Mouse (Mus musculus) cortical plate, adult 2 months (tissue): ENCODE measurements around the gene Clec2e. TPM values are rescaled to one million over a fixed set of nuclear protein-coding genes. Genes with fewer than 3 reads are reported as not detected.

Source experiments
- H3K27ac ChIP-seq: fragments of 200-500 bp; 2 replicates; pipeline ENCODE4 v1.5.1; 2012; ENCODE audit warnings: low read length, control low read depth, inconsistent platforms; ENCODE audit not compliant: insufficient read depth
- H3K4me1 ChIP-seq: fragments of 200-500 bp; 2 replicates; pipeline ENCODE4 v1.6.1; 2011; ENCODE audit warnings: low read length; ENCODE audit not compliant: control insufficient read depth, insufficient read depth
- H3K4me3 ChIP-seq: fragments of 200-500 bp; 2 replicates; pipeline ENCODE4 v1.5.1; 2011; ENCODE audit warnings: mild to moderate bottlenecking, low read length, control low read depth; ENCODE audit not compliant: insufficient read depth
- CTCF ChIP-seq: fragments of 200-500 bp; IDR thresholded peaks from 2 replicates; pipeline ENCODE4 v1.5.1; 2011; ENCODE audit warnings: mild to moderate bottlenecking, control low read depth, low read length; ENCODE audit not compliant: insufficient read depth; ENCODE audit errors: extremely low read depth
- POLR2A ChIP-seq: fragments of 200-500 bp; IDR thresholded peaks from 2 replicates; pipeline ENCODE4 v1.6.1; 2011; ENCODE audit warnings: mild to moderate bottlenecking, low read length, control low read depth; ENCODE audit not compliant: insufficient read depth; ENCODE audit errors: extremely low read depth
- polyA plus RNA-seq: library from polyadenylated mRNA; depleted of rRNA; stranded (reverse); fragments of >200 nt; gene quantifications from 2 replicates; pipeline ENCODE4 v1.2.3, GENCODE M21; 2012; rRNA removed

The Clec2e gene
- polyA plus RNA-seq, 1 experiment = not detected

DNA sequence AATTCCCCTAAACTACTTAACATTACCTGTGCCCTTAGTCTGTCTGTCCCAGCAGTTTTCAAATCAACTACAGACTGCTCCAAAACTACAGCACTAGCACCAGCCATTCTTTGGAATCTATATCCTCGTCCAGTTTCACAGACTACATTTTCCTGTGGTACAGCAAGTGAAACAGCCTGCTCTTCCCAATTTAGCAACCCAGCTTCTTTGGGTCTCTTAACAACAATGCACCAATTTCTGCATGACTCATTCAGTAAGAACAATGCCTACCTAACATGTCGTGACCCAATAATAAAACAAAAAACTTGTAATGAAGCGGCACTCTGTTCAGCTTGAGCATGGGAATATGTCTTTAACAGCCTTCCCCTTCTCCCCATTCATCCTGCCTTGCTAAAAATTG is 35.3 kb downstream of the Clec2e start:
- Histone ChIP-seq H3K27ac (no peak overlapping the region), H3K4me3 (no peak overlapping the region), H3K4me1 (no peaks in the 10 kb centered on the region; the same call in 1 of the 2 replicates)
- TF ChIP-seq CTCF (no peak), POLR2A (no peak)

- Histone ChIP-seq H3K4me1 (no peaks in the 10 kb centered on the region), H3K27ac (no peak overlapping the region), H3K4me3 (no peak overlapping the region)
- no peak for TF ChIP-seq CTCF
- no peak for TF ChIP-seq POLR2A
Observed at GRCm38 (mm10) chr6:129058013-129058412, 42.7 kb downstream of the Clec2e start.

GRCm38 (mm10) chr6:129056237-129056636 is 44.5 kb downstream of the Clec2e start:
- H3K4me3 ChIP-seq = no peak overlapping the region
- H3K4me1 ChIP-seq = no peaks in the 10 kb centered on the region
- TF ChIP-seq CTCF = no peak
- TF ChIP-seq POLR2A = no peak
- H3K27ac ChIP-seq = no peak overlapping the region

- Histone ChIP-seq H3K4me1 (no peaks in the 10 kb centered on the region), H3K27ac (no peak overlapping the region), H3K4me3 (no peak overlapping the region)
- no peak for TF ChIP-seq POLR2A
- no peak for TF ChIP-seq CTCF
Observed at GRCm38 (mm10) chr6:129051731-129052130, 49.0 kb downstream of the Clec2e start.

- no peak overlapping the region for H3K4me3 ChIP-seq
- no peaks in the 10 kb centered on the region for H3K4me1 ChIP-seq
- H3K27ac ChIP-seq = no peak overlapping the region
- no peak for TF ChIP-seq CTCF
- TF ChIP-seq POLR2A = no peak
Observed at GRCm38 (mm10) chr6:129051086-129051485, 49.6 kb downstream of the Clec2e start.

- Histone ChIP-seq H3K27ac (no peak overlapping the region), H3K4me1 (no peaks in the 10 kb centered on the region), H3K4me3 (no peak overlapping the region; the same call in 1 of the 2 replicates)
- TF ChIP-seq POLR2A (no peak), CTCF (no peak)
Observed at GRCm38 (mm10) chr6:129049596-129050251, 51.0 kb downstream of the Clec2e start.

DNA sequence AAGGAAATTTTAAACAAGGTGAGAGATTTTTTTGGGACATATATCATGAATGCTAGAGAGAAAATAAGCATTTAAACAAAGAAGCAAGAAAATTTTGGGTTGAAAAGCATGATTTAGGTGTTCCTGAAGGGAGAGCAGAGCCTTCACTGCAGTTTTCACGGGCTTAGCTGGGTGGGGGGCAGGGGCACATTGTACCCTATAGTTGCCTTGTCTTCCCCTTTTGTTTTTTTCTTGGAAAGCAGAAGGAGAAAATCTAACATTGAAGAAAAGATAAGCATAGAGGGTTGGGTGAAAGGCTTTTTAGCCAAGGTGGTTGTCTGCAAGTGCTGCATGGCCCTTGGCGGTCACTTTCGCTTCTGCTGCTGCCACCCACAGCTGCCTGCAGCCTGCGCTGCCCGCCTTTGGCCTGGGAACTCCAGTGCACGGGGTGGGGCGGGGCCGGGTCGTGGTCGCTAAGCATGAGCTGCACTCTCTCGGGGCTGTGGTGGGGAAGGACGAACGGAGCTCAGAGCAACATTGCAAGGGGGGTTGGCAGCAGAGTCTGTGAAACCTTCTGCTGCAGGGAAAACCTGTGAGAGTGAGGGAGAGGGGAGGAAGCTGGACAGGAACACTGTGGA is 51.7 kb downstream of the Clec2e start:
- Histone ChIP-seq H3K4me1 (no peaks in the 10 kb centered on the region), H3K27ac (no peak overlapping the region), H3K4me3 (peak overlapping the region; percentile 49)
- TF ChIP-seq CTCF (no peak), POLR2A (no peak)

DNA sequence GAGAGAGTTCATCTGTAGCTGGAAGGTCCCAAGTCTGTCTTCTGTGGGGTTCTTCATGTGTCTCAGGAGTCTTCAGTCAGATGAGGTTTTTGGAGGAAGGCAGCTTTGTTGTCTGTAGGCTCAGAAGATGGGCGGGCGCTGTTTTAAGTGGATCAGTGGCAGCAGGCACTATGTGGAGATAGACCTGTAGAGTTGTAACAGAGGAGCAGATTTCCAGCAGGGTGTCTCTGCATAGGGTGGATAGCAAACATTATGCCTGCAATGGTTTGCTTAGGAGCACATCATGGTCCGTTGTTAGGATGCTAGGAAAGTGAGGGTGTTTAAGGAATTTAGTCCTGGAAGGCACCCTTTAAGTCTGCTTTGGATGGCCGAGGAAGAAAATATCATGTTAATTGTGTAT is 52.3 kb downstream of the Clec2e start:
- TF ChIP-seq POLR2A = no peak
- TF ChIP-seq CTCF = no peak
- no peaks in the 10 kb centered on the region for H3K4me1 ChIP-seq
- H3K27ac ChIP-seq = no peak overlapping the region
- H3K4me3 ChIP-seq = no peak overlapping the region

DNA sequence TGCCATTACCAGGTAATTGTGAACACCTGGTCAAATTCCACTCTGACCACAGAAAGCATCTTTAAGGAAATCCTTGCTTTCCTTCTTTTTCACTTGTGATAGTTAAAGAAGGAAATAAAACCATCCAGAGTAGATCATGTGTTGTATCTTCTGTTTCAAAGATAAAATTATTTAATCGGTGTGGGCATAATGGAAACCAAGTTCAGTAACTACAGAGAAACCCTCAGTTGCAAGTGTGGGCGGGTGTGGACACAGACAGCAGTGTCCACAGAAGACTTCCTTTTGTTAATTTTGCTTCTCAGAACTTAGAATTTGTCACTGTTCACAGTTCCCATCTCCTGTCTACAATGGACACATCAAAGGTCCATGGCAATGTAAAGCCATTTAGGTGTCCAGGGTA is 55.1 kb downstream of the Clec2e start, which contains the start of gene Klrb1f:
Klrb1f (plus strand) TSS at position 301 of the 400 bp plus-strand sequence.
- no peak within 1 kb of the TSS for H3K4me3 ChIP-seq
- no peaks in the 10 kb centered on the region for H3K4me1 ChIP-seq
- no peak within 1 kb of the TSS for H3K27ac ChIP-seq
- TF ChIP-seq CTCF (no peak), POLR2A (no peak)

DNA sequence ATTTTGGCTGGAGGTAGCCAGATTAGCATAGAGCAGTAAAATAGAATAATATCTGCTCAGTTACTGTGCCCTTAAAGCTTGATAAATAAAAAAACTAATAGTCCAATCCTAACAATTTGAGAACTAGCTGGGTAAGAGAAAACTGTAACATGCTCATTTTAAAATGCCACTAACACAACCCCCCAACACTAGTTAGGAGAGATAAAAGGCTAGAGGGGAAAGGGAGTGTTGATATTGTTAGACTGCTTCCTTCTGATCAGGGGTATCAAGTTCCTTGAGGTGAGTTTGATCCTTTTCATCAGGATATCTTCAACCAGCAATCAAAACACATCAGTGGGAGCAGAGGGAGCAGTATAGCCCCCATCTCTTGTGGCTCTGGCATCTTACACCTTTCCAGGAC is 58.2 kb downstream of the Clec2e start:
- Histone ChIP-seq H3K4me1 (no peaks in the 10 kb centered on the region), H3K4me3 (no peak overlapping the region), H3K27ac (no peak overlapping the region)
- TF ChIP-seq CTCF (no peak), POLR2A (no peak)

Other genes with a start within 250 kb of the Clec2e start
- 0.08 TPM in 1 of 2 replicates, not detected in the other for gene Clec2i, start 213.3 kb downstream of the Clec2e start, polyA plus RNA-seq
- gene BC035044, start 209.8 kb downstream of the Clec2e start, polyA plus RNA-seq = 2.0 and 2.2 TPM in 2 replicates
- not detected in 2 replicates for gene Clec2g, start 166.5 kb downstream of the Clec2e start, polyA plus RNA-seq
- 0.09 TPM in 1 of 2 replicates, not detected in the other for gene Klrb1f, start 55.0 kb downstream of the Clec2e start, polyA plus RNA-seq
- gene Clec2d, start 79.7 kb upstream of the Clec2e start, polyA plus RNA-seq = 15.6 and 16.0 TPM in 2 replicates
- gene Cd69, start 174.5 kb upstream of the Clec2e start, polyA plus RNA-seq = not detected in 2 replicates
- gene 4922502D21Rik, start 230.9 kb upstream of the Clec2e start, polyA plus RNA-seq = not detected in 2 replicates
- gene Clec12a, start 241.8 kb upstream of the Clec2e start, polyA plus RNA-seq = 0.23 and 0.63 TPM in 2 replicates